Mouse (Mus musculus): ENCODE measurements around the gene Gcgr. TPM values are rescaled to one million over a fixed set of nuclear protein-coding genes. Genes with fewer than 3 reads are reported as not detected.

Gene Gcgr
- total and polyA plus RNA-seq, 3 experiments, result 0.09 to 0.20 (median 0.13) TPM

- Histone ChIP-seq H3K4me3 (replicated peaks in 1 of 3; ENCODE audit: low read depth in 2 of 3, low read length in 2 of 3, poor library complexity in 1 of 3) (no peak overlapping the region), H3K79me2 (replicated peaks; ENCODE audit: control insufficient read depth, extremely low read depth, insufficient read depth, poor library complexity, severe bottlenecking) (no peaks in the 10 kb centered on the region), H3K27me3 (replicated peaks) (no peaks in the 10 kb centered on the region), H3K9me3 (replicated peaks; ENCODE audit: low read length) (peaks cover 3% of the 10 kb centered on the region), H3K27ac (ENCODE audit: insufficient read depth, low read depth) (no peak overlapping the region), H3K4me1 (ENCODE audit: control insufficient read depth in 1 of 2, insufficient read depth in 2 of 2) (peaks cover 0 to 23% of the 10 kb centered on the region in 2 experiments; a peak in 2 of 4 replicates), H3K36me3 (replicated peaks in 1 of 2; ENCODE audit: control insufficient read depth in 1 of 2, insufficient read depth in 1 of 2, low read length in 1 of 2) (no peaks in the 10 kb centered on the region), H3K4me2 (ENCODE audit: insufficient read depth, low read depth, poor library complexity, severe bottlenecking) (no peak overlapping the region), H3K9ac (ENCODE audit: insufficient read depth, low read depth) (no peak overlapping the region)
- in situ Hi-C loops (cut with MboI; ENCODE audit: low pct_ligation_motif_present, low pct_unique_long_range_greater_than_20kb, low sequenced_read_pairs) (no loop called here), dilution Hi-C loops (cut with MboI; ENCODE audit: extremely low pct_ligation_motif_present, extremely low pct_unique_long_range_greater_than_20kb, low sequenced_read_pairs) (no loop called here)
- TF ChIP-seq E2F4 (IDR thresholded peaks at IDR 0.05; ENCODE audit: insufficient replicate concordance, low read depth, low read length) (no peak), IRF4 (IDR thresholded peaks at IDR 0.05; ENCODE audit: low read depth, low read length) (peak; percentile 74; the same call in 1 of the 2 replicates), ZC3H11A (IDR thresholded peaks at IDR 0.05; ENCODE audit: low read depth, low read length) (peak; percentile 36; the same call in 1 of the 2 replicates), NRF1 (IDR thresholded peaks at IDR 0.05; ENCODE audit: low read depth, low read length) (0 out of 2 replicates have a peak, but pooled peaks have one; percentile 3), SMC3 (IDR thresholded peaks at IDR 0.05; ENCODE audit: low read depth, low read length) (peak; percentile 87), RAD21 (IDR thresholded peaks at IDR 0.05; ENCODE audit: low read depth, low read length) (peak; percentile 98), CTCF (conservative IDR thresholded peaks at IDR 0.05 in 1 of 2, IDR thresholded peaks at IDR 0.05 in 1 of 2; ENCODE audit: low read depth in 2 of 2, low read length in 2 of 2) (peak; percentile 72 to 98), SIN3A (IDR thresholded peaks at IDR 0.05; ENCODE audit: low read length) (no peak), HCFC1 (IDR thresholded peaks at IDR 0.05; ENCODE audit: low read depth, low read length) (peak; percentile 31; the same call in 1 of the 2 replicates)
- DNase-seq (ENCODE audit: extremely low read depth), result peak; percentile 80
These were observed 14.9 kb upstream of the Gcgr start for GRCm38 (mm10) chr11:120515611-120516010.

- no peak overlapping the region for H3K9ac ChIP-seq (ENCODE audit: insufficient read depth, low read depth)
- DNase-seq (ENCODE audit: extremely low read depth), result no peak
- dilution Hi-C loops (cut with MboI; ENCODE audit: extremely low pct_ligation_motif_present, extremely low pct_unique_long_range_greater_than_20kb, low sequenced_read_pairs) (no loop called here), in situ Hi-C loops (cut with MboI; ENCODE audit: low pct_ligation_motif_present, low pct_unique_long_range_greater_than_20kb, low sequenced_read_pairs) (no loop called here)
- no peak overlapping the region for H3K4me2 ChIP-seq (ENCODE audit: insufficient read depth, low read depth, poor library complexity, severe bottlenecking)
- H3K27me3 ChIP-seq (replicated peaks), result no peaks in the 10 kb centered on the region
- TF ChIP-seq MYC (IDR thresholded peaks at IDR 0.05; ENCODE audit: low read depth, low read length) (no peak), JUN (IDR thresholded peaks at IDR 0.05; ENCODE audit: insufficient read depth, low read depth, low read length) (no peak), POLR2A (IDR thresholded peaks at IDR 0.05; ENCODE audit: low read depth, low read length) (no peak), EP300 (IDR thresholded peaks at IDR 0.05; ENCODE audit: low read length) (no peak), SMC3 (IDR thresholded peaks at IDR 0.05; ENCODE audit: low read depth, low read length) (no peak), MAZ (IDR thresholded peaks at IDR 0.05; ENCODE audit: low read depth, low read length) (no peak), ZMIZ1 (IDR thresholded peaks at IDR 0.05; ENCODE audit: low read depth, low read length) (no peak), CHD2 (IDR thresholded peaks at IDR 0.05; ENCODE audit: low read length) (no peak), USF1 (IDR thresholded peaks at IDR 0.05; ENCODE audit: low read depth, low read length) (no peak), E2F4 (IDR thresholded peaks at IDR 0.05; ENCODE audit: insufficient replicate concordance, low read depth, low read length) (no peak), MXI1 (IDR thresholded peaks at IDR 0.05; ENCODE audit: low read depth, low read length) (no peak), SIN3A (IDR thresholded peaks at IDR 0.05; ENCODE audit: low read length) (no peak), MAFK (IDR thresholded peaks at IDR 0.05; ENCODE audit: insufficient replicate concordance, low read length) (no peak), ETS1 (conservative IDR thresholded peaks at IDR 0.05; ENCODE audit: low read depth, low read length) (no peak)
- peaks cover 0 to 18% of the 10 kb centered on the region in 2 experiments; a peak in 2 of 4 replicates for H3K4me1 ChIP-seq (ENCODE audit: control insufficient read depth in 1 of 2, insufficient read depth in 2 of 2)
- no peak overlapping the region for H3K27ac ChIP-seq (ENCODE audit: insufficient read depth, low read depth)
- H3K36me3 ChIP-seq (replicated peaks in 1 of 2; ENCODE audit: control insufficient read depth in 1 of 2, insufficient read depth in 1 of 2, low read length in 1 of 2), result no peaks in the 10 kb centered on the region
- peaks cover 6% of the 10 kb centered on the region for H3K9me3 ChIP-seq (replicated peaks; ENCODE audit: low read length)
- no peaks in the 10 kb centered on the region for H3K79me2 ChIP-seq (replicated peaks; ENCODE audit: control insufficient read depth, extremely low read depth, insufficient read depth, poor library complexity, severe bottlenecking)
- no peak overlapping the region for H3K4me3 ChIP-seq (replicated peaks in 1 of 3; ENCODE audit: low read depth in 2 of 3, low read length in 2 of 3, poor library complexity in 1 of 3)
These were observed 13.4 kb upstream of the Gcgr start for GRCm38 (mm10) chr11:120517147-120517546.
